ENCODE assay signal across 28 mouse cellular contexts in the genomic region with DNA sequence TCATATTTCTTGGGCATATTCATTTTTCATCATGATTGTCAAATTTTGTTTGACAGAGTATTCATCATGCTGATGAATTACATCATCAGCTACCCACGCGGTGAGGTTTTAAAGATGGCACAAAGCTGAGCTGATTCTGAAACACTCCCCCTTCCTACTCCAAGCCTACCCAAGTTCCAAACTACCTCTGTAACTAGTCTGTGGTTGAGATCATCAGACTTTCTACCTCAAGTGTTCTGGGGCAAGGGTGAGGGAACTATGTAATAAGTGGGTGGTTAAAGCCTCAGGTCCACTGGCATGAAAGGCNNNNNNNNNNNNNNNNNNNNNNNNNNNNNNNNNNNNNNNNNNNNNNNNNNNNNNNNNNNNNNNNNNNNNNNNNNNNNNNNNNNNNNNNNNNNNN.
"Had no signal": no experiment of that assay in that cellular context is flagged by ENCODE, and none has a peak within 500 bp of the region (broad histone marks: within the 10 kb centered on the region; RNA-seq: fewer than 3 reads in every experiment).

No protein-coding gene starts in this region.

- H3K4me3 ChIP-seq: gastrocnemius, adult 2 months; heart, adult 2 months; heart, embryonic 13.5 days; heart, embryonic 15.5 days; hindbrain, embryonic 13.5 days; hindbrain, embryonic 15.5 days; kidney, embryonic 15.5 days; layer of hippocampus, adult 2 months; left cerebral cortex, adult 2 months; limb, embryonic 10.5 days; limb, embryonic 12.5 days; liver, embryonic 13.5 days; liver, embryonic 15.5 days had no signal

- H3K4me1 ChIP-seq: heart, embryonic 13.5 days; heart, embryonic 15.5 days; hindbrain, embryonic 13.5 days; hindbrain, embryonic 15.5 days; kidney, embryonic 15.5 days; limb, embryonic 10.5 days; limb, embryonic 12.5 days; liver, embryonic 13.5 days; liver, embryonic 15.5 days had no signal

- H3K9me3 ChIP-seq: heart, embryonic 13.5 days; heart, embryonic 15.5 days; hindbrain, embryonic 13.5 days; hindbrain, embryonic 15.5 days; kidney, embryonic 15.5 days; limb, embryonic 10.5 days; limb, embryonic 12.5 days; liver, embryonic 13.5 days; liver, embryonic 15.5 days had no signal

- H3K4me2 ChIP-seq: heart, embryonic 11.5 days; heart, embryonic 13.5 days; heart, embryonic 15.5 days; hindbrain, embryonic 13.5 days; hindbrain, embryonic 15.5 days; kidney, embryonic 15.5 days; limb, embryonic 12.5 days; liver, embryonic 13.5 days; liver, embryonic 15.5 days had no signal

- H3K36me3 ChIP-seq: heart, embryonic 13.5 days; heart, embryonic 15.5 days; hindbrain, embryonic 13.5 days; hindbrain, embryonic 15.5 days; kidney, embryonic 15.5 days; limb, embryonic 10.5 days; limb, embryonic 12.5 days; liver, embryonic 13.5 days; liver, embryonic 15.5 days had no signal

- ATAC-seq: hindbrain, postnatal 0 days; intestine, embryonic 16.5 days had no signal

- H3K27me3 ChIP-seq: heart, embryonic 13.5 days; heart, embryonic 15.5 days; hindbrain, embryonic 13.5 days; hindbrain, embryonic 15.5 days; kidney, embryonic 15.5 days; limb, embryonic 12.5 days; liver, embryonic 13.5 days; liver, embryonic 15.5 days had no signal

- H3K27ac ChIP-seq: gastrocnemius, adult 2 months; heart, adult 2 months; heart, embryonic 13.5 days; heart, embryonic 15.5 days; hindbrain, embryonic 13.5 days; hindbrain, embryonic 15.5 days; hindbrain, postnatal 0 days; kidney, embryonic 15.5 days; kidney, postnatal 0 days; layer of hippocampus, adult 2 months; left cerebral cortex, adult 2 months; limb, embryonic 10.5 days; limb, embryonic 12.5 days; liver, embryonic 13.5 days; liver, embryonic 15.5 days had no signal

- DNase-seq: gastrocnemius, adult 2 months; gastrocnemius, postnatal 10 days; gastrocnemius, postnatal 25 days; heart, adult 11 months; heart, adult 2 months; heart, postnatal 14 days; heart, postnatal 36 days; kidney, adult 11 months; kidney, adult 2 months; kidney, adult 9 months; kidney, postnatal 14 days; kidney, postnatal 4 days; liver; liver, embryonic 13.5 days had no signal

- H3K9ac ChIP-seq: heart, embryonic 13.5 days; heart, embryonic 15.5 days; hindbrain, embryonic 13.5 days; hindbrain, embryonic 15.5 days; kidney, embryonic 15.5 days; limb, embryonic 12.5 days; liver, embryonic 13.5 days; liver, embryonic 15.5 days had no signal
